Mouse (Mus musculus) ES-Bruce4 (cell line): ENCODE measurements around the gene Cdk5. TPM values are rescaled to one million over a fixed set of nuclear protein-coding genes. Genes with fewer than 3 reads are reported as not detected.

Source experiments
- H3K27ac ChIP-seq: 2 replicates; pipeline ENCODE4 v1.5.1; 2012; ENCODE audit warnings: low read length, inconsistent platforms; ENCODE audit not compliant: insufficient read depth
- H3K27me3 ChIP-seq: 2 replicates; pipeline ENCODE4 v1.6.1; 2012; ENCODE audit warnings: mild to moderate bottlenecking, low read length, inconsistent platforms; ENCODE audit not compliant: control insufficient read depth, poor library complexity, insufficient read depth, severe bottlenecking
- H3K36me3 ChIP-seq: 2 replicates; pipeline ENCODE4 v1.6.1; 2012; ENCODE audit warnings: inconsistent platforms, mild to moderate bottlenecking, low read length, moderate library complexity; ENCODE audit not compliant: control insufficient read depth, poor library complexity, insufficient read depth, severe bottlenecking
- H3K4me1 ChIP-seq: one replicate; pipeline ENCODE4 v1.8.1; 2011; ENCODE audit warnings: low read length; ENCODE audit not compliant: control insufficient read depth, insufficient read depth
- H3K4me3 ChIP-seq: 2 replicates; pipeline ENCODE4 v1.5.1; 2011; ENCODE audit warnings: low read depth, mild to moderate bottlenecking, low read length
- H3K9ac ChIP-seq: 2 replicates; pipeline ENCODE4 v1.6.1; 2012; ENCODE audit warnings: low read depth, mild to moderate bottlenecking, inconsistent platforms; ENCODE audit not compliant: poor library complexity, severe bottlenecking
- H3K9me3 ChIP-seq: replicated peaks from 2 replicates; pipeline ENCODE4 v1.6.1; 2012; ENCODE audit warnings: mild to moderate bottlenecking, low read length, inconsistent platforms; ENCODE audit not compliant: control insufficient read depth, poor library complexity, insufficient read depth, severe bottlenecking
- CTCF ChIP-seq: IDR thresholded peaks from one replicate; pipeline ENCODE4 v1.8.1; 2011; ENCODE audit warnings: low read depth, low read length
- EP300 ChIP-seq: IDR thresholded peaks from 2 replicates; pipeline ENCODE4 v1.6.1; 2011; ENCODE audit warnings: low read depth, low read length; ENCODE audit not compliant: insufficient read depth
- POLR2A ChIP-seq: IDR thresholded peaks from one replicate; pipeline ENCODE4 v1.8.1; 2011; ENCODE audit warnings: low read length; ENCODE audit not compliant: insufficient read depth
- polyA plus RNA-seq: library from polyadenylated mRNA; stranded (reverse); fragments of >200 nt; gene quantifications from 2 replicates; pipeline ENCODE4 v1.2.4, GENCODE M21; 2011; ENCODE audit warnings: low read depth; ENCODE audit not compliant: missing spikeins, insufficient read depth, insufficient read length

The Cdk5 gene
- polyA plus RNA-seq, 1 experiment, result 34.0 TPM

- TF ChIP-seq CTCF (peak; percentile 56), EP300 (no peak), POLR2A (no peak)
- H3K36me3 ChIP-seq, result no peaks in the 10 kb centered on the region
- H3K4me1 ChIP-seq, result peaks cover 3% of the 10 kb centered on the region
- no peak overlapping the region for H3K9ac ChIP-seq
- peak overlapping the region; percentile 40 for H3K4me3 ChIP-seq
- no peaks in the 10 kb centered on the region for H3K27me3 ChIP-seq
- H3K9me3 ChIP-seq, result no peaks in the 10 kb centered on the region
- no peak overlapping the region for H3K27ac ChIP-seq
Observed at GRCm38 (mm10) chr5:24416222-24416736, 7.1 kb downstream of the Cdk5 start.

GRCm38 (mm10) chr5:24413938-24414337 lies 9.4 kb downstream of the Cdk5 start:
- Histone ChIP-seq H3K4me3 (peak overlapping the region; percentile 38), H3K9ac (no peak overlapping the region), H3K4me1 (peaks cover 3% of the 10 kb centered on the region), H3K36me3 (no peaks in the 10 kb centered on the region), H3K27me3 (no peaks in the 10 kb centered on the region), H3K9me3 (no peaks in the 10 kb centered on the region), H3K27ac (no peak overlapping the region)
- TF ChIP-seq EP300 (no peak), POLR2A (no peak), CTCF (no peak)

DNA sequence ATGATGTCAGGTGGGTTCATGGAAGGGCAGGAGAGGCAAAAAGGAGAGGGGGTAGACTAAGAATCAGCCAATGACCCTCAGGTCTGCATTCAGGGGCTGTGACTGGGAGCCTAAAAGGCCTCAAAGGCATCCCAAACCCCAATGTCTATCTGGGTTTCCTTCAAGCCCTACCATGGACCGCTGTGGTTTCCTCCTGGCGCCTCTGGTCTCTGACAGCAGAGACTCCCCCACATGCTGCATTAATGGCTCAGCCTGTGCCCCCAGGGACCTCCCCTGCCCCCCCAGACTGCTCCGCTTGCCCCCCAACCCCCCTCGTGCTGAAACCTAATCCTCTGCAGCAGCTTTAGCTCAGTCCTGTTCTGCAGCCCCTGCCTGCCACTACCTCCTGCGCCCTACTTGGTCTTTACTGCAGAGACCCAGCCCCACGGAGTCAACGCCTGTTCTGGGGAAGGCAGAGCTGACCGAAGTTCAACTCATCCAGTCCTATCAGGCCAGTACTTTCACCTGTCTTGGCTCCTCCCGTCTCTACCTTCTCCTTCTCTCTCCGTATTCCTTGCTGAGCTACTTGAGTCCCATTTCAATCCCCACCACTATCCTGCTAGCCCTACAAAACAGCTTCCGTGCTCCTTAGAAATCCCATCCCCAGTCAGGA lies 10.2 kb downstream of the Cdk5 start, which contains the start of gene Asic3:
Asic3 (plus strand) TSS at position 351 of the 652 bp plus-strand sequence.
- no peaks in the 10 kb centered on the region for H3K27me3 ChIP-seq
- no peaks in the 10 kb centered on the region for H3K36me3 ChIP-seq
- peak within 1 kb of the TSS; percentile 38 for H3K4me3 ChIP-seq
- H3K9me3 ChIP-seq, result no peaks in the 10 kb centered on the region
- TF ChIP-seq CTCF, result no peak
- TF ChIP-seq EP300, result no peak
- no peak for TF ChIP-seq POLR2A
- H3K9ac ChIP-seq, result no peak within 1 kb of the TSS
- no peak within 1 kb of the TSS for H3K27ac ChIP-seq
- H3K4me1 ChIP-seq, result peaks cover 3% of the 10 kb centered on the region

DNA sequence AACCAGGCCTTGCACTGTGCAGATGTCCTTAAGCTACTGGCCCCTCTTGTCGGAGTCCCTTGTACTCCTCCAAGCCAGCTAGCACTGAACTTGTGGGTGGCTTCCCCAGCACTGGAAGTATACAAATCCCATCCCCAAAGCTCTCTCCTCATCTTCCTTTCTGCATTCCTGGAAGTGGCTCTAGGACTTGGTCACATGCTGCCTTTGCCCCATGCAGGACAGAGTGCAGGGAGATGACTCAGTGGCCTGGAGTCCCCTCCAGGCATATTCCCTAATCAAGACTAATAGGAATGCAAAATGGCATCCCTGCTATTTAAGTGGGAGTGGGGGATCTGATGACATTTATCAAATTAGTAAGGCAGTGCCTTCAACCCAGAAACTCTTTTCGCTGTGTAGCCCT lies 11.3 kb downstream of the Cdk5 start:
- Histone ChIP-seq H3K9ac (no peak overlapping the region), H3K9me3 (no peaks in the 10 kb centered on the region), H3K36me3 (no peaks in the 10 kb centered on the region), H3K27ac (no peak overlapping the region), H3K4me1 (peaks cover 3% of the 10 kb centered on the region), H3K4me3 (no peak overlapping the region), H3K27me3 (no peaks in the 10 kb centered on the region)
- TF ChIP-seq EP300 (no peak), POLR2A (no peak), CTCF (no peak)

GRCm38 (mm10) chr5:24409466-24409865 lies 13.9 kb downstream of the Cdk5 start:
- Histone ChIP-seq H3K27ac (no peak overlapping the region), H3K27me3 (no peaks in the 10 kb centered on the region), H3K9ac (no peak overlapping the region), H3K4me3 (no peak overlapping the region), H3K9me3 (no peaks in the 10 kb centered on the region), H3K36me3 (no peaks in the 10 kb centered on the region), H3K4me1 (no peaks in the 10 kb centered on the region)
- no peak for TF ChIP-seq CTCF
- no peak for TF ChIP-seq POLR2A
- no peak for TF ChIP-seq EP300

DNA sequence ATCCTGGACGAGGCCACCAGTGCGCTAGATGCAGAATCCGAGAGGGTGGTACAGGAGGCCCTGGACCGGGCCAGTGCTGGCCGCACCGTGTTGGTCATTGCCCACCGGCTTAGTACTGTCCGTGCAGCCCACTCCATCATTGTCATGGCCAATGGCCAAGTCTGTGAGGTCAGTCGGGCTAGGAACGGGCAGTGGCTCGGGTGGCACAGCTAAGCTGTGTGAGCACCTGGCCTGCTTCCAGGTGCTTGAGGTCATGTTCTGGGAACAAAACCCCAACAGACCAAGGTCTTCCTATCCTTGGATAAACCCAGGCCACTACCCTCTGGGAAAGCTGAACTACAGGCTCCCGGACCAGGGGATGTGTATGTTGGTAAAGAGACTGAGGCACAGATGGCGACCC lies 14.7 kb downstream of the Cdk5 start:
- Histone ChIP-seq H3K4me1 (no peaks in the 10 kb centered on the region), H3K4me3 (no peak overlapping the region), H3K9me3 (no peaks in the 10 kb centered on the region), H3K9ac (no peak overlapping the region), H3K27ac (no peak overlapping the region), H3K27me3 (no peaks in the 10 kb centered on the region), H3K36me3 (no peaks in the 10 kb centered on the region)
- TF ChIP-seq POLR2A, result no peak
- no peak for TF ChIP-seq EP300
- no peak for TF ChIP-seq CTCF
